Mouse (Mus musculus): Measurements from ENCODE around the gene Hsd3b2. TPM values are rescaled to one million over a fixed set of nuclear protein-coding genes. Genes with fewer than 3 reads are reported as not detected.
"Not testable (repeated sequence)": the region's sequence is repeated elsewhere in the genome, so short reads cannot be mapped to it uniquely, and the experiment has no call there.

Hsd3b2 gene
- under 1 TPM in 1 of 2 experiments, not detected in 1; 0.13 TPM for total RNA-seq (2021)

DNA sequence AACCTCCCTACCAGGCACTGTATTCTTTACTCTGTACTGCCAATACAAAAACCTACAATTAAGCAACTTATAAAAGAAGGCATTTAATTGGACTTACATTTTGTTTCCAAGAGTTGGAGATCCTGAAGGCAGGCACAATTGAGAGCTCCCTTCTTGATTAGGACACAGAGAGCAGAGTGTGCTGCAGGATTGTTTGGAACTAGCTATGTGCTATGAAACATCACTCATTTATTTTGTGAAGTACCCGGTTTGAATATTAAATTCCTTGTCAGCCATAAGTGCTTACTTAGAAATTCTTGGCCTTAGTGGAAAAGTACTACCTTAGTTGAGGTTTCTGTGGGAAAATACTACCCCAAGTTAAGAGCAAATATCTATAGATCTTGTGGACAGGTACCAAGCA is at the start of gene Hsd3b2:
Gene Hsd3b2, minus strand, starts transcription at position 168 of the 400 bp plus-strand sequence.
- no peak for DNase-seq

DNA sequence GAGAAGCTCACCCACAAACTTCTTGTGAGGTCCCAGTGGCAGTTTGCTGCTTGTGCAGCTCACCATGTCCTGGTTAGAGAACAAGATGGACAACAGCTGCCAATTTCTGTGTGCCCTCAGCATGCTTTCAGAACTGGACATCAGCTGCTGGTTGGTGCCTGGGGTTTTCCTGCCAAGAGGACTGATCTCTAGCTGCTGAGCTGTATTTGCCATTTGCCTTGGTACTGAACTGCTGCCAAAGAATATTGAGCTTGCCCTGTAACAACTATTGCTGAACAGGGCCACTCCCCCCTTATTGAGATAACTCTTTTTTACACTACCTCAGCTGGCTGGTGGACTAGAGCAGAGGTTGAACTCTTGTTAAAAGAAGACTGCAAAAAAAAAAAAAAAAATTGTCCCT is 39.8 kb upstream of the Hsd3b2 start:
- no peak for DNase-seq

DNA sequence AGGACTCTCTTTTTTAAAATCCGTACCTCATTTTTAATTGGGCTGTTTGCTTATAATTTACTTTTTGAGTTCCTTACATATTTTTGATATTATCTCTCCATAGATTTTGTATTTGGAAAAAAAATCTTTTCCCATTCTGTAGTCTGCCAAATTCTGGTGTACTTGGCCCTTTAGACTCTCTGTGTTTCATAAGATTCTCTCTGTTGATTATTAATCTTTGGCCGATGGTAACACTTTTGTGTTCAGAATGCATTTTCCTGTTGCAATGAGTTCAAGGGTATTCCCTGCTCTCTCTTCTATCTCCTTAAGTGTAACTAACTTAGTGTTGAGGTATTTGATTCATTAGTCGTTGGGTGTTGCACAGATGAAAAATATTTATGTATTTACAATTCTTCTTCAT is 32.5 kb upstream of the Hsd3b2 start:
- DNase-seq: no peak

DNA sequence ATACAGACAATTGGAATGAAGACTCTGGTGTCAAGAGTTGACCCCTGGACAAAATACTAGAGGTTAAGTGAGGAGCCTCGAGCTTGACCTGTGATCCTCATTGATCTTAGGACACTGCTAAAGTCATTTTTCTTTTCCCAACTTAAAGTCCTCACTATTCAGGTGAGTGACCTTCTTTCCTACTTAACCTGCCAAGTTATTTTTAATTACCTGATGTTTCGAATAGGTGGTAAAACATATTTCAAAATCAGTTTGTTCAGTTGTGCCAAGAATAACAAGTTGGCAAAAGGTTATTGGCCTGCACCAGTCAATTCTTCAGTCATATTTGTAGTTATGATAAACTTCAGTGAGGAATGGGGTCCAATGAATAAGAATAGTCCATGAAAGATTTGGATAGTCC is 27.8 kb upstream of the Hsd3b2 start:
- DNase-seq: no peak

DNA sequence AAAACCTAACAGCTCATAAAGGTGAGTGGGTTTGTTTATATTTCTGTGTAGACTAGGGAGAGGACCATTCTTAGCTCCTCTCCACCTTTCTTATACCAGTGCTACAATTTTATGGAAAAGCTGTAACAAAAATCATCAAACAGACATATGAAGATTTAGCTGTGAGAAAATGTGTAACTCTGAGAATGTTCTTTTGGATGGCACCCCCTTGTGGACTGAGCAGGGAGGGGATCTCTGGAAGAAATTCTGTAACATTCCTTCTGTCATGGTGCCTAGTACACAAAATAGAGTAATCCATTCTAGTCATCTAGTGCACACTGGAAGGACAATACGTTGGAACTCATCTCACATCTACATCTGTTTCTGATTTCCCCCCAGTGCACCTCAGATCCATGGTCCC is 16.7 kb upstream of the Hsd3b2 start:
- DNase-seq: not testable (repeated sequence)

DNA sequence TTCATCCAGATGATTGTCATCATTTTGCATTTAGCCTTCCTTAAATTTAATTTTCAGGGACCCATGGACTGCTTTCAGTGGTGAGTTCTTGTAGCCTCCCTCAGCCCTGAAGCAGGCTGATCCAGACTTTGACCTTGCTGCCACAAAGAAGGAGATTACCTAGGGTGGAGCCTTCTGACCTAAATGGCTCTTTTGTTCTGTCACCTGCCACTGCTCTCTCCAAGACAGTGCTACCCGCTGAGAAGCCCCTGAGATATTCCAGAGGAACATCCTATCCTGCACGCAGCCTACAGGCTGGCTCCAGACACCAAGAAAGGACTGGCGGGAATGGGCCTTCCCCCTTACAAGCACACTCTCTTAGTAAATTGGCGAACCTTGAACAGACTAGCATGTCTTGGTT is 10.0 kb upstream of the Hsd3b2 start:
- DNase-seq: no peak

DNA sequence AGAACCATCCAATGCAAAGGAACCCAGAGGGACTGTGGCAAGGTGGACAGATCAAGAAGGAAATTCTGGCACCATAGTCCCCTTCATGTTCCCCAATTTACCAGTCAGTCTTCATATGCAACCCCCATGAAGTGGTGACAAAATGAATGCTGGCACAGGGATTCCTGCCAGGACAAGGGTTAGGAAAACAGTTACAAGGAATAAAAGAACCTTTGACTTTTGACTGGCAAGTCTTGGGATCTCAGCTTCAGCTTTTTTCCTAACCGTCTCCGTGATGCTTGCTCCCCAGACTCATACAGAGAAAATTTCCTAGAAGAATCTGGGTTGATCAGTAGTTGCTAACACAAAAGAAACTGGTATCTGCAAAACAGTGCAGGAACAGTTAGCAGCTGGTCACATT is 9.4 kb upstream of the Hsd3b2 start:
- DNase-seq: no peak

DNA sequence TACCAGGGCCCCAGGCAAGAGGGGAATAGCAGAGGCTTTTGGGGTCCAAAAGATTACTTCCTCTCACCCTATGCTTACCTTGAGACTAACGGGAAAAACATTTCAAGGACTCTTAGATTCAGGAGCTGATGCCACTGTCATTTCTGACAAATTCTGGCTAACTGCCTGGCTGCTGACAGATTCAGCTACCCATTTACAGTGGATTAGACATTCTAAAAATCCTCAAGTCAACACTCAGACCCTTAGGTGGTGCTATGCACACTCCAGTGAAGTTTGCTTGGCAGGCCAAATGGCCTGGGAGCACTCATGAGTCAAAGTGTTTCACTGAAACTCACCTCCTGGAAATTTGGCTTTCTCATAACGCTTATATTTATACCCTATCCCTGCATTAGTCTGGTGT is 1.9 kb upstream of the Hsd3b2 start:
- no peak for DNase-seq

DNA sequence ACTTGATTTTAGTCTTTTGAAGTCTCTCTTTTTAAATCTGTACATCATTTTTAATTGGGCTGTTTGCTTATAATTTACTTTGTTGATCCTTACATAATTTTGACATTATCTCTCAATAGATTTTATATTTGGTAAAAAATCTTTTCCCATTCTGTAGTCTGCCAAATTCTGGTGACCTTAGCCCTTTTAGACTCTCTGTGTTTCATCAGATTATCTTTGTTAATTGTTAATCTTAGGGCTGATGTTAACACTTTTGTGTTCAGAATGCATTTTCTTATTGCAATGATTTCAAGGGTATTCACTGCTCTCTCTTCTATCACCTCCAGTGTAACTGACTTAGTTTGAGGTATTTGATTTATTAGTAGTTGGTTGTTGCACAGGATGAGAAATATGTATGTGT is 3.6 kb downstream of the Hsd3b2 start:
- DNase-seq: no peak

DNA sequence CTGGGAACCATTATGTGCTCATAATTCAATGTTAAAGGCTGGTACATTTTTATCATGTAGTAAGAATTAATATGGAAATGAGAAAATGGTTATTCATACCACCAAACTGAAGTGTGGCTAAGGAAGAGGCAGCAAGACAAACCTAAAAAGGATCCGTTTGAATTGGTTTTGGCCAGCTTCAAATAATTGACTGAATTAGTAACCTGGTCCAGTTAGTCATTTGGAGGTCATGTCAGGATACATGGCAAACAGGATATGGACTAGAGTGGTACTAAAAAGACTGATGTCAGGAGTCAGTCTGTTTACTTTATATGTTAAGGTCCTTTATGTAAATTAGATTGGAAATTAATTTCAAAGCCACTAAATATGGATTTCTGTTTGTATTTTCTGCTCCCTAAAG is 41.9 kb downstream of the Hsd3b2 start:
- DNase-seq: no peak

DNA sequence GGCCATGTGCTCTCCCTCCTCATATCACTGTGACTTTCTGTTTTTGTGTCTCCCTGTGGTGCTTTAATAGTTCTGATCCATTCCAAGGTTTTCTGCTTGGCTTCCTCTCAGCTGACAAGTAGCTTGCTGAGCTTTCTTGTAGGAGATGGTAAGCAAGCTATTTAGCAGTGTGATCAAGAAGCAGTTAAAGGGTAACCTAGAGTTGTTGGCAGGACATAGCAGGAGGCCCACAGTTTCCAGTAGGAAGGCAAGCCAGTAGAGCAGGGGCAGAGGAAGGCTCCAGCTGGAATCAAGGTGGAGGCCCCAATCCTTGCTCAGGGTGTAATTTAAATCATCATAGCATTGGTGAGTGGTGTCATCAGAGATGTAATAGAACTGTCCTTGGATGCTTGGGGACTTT is 43.6 kb downstream of the Hsd3b2 start:
- no peak for DNase-seq

Other genes with a start within 250 kb of the Hsd3b2 start
- not detected for gene Hsd3b4, start 214.0 kb downstream of the Hsd3b2 start, total RNA-seq (2021)
- gene Gm10681, start 135.7 kb downstream of the Hsd3b2 start, total RNA-seq (2021): not detected
- gene Hsd3b5, start 94.3 kb downstream of the Hsd3b2 start, total RNA-seq (2021): not detected
- not detected for gene Hsd3b3, start 38.6 kb upstream of the Hsd3b2 start, total RNA-seq (2021)
- gene Hsd3b6, start 89.9 kb upstream of the Hsd3b2 start, total RNA-seq (2021): not detected
- not detected for gene Hsd3b1, start 135.3 kb upstream of the Hsd3b2 start, total RNA-seq (2021)
- gene Hao2, start 168.7 kb upstream of the Hsd3b2 start, total RNA-seq (2021): not detected